Mouse (Mus musculus): Measurements from ENCODE around the gene Btn2a2.

DNA sequence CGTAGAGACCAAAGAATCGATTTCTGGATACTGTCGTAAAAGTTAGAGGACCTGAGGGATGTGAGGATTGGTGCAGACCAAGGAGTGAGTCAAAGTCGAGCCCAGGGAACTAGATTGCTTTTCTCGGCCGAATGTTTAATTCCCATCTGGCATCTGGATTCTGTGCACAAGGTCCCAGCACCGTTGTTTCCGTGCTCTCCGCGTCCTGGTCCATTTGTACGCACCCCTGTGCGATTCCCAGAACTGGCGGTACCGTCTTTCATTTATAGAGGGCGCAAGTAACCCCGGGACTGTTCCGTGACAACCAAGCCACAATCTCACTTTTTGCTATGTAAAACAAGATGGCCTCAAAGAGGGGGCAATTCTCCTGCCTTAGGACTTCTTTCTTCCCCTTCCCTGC lies 57.9 kb downstream of the Btn2a2 start:
- no peak for TF ChIP-seq POLR2AphosphoS2 (IDR thresholded peaks at IDR 0.05; ENCODE audit: low read depth, low read length)
- TF ChIP-seq SMC3 (IDR thresholded peaks at IDR 0.05; ENCODE audit: low read depth, low read length), result no peak
- TF ChIP-seq RCOR1 (conservative IDR thresholded peaks at IDR 0.05; ENCODE audit: low read depth, low read length), result no peak
- no peak for TF ChIP-seq MAX (IDR thresholded peaks at IDR 0.05; ENCODE audit: low read length)
- TF ChIP-seq ZNF384 (IDR thresholded peaks at IDR 0.05; ENCODE audit: low read depth, low read length), result no peak
- no peak for TF ChIP-seq MAZ (IDR thresholded peaks at IDR 0.05; ENCODE audit: low read depth, low read length)
- TF ChIP-seq CTCF (conservative IDR thresholded peaks at IDR 0.05 in 1 of 2, IDR thresholded peaks at IDR 0.05 in 1 of 2; ENCODE audit: low read depth in 2 of 2, low read length in 2 of 2), result 0 out of 4 replicates have a peak, but pooled peaks of 1 of the 2 experiments have one; percentile 12
- TF ChIP-seq TBP (conservative IDR thresholded peaks at IDR 0.05; ENCODE audit: low read depth, low read length), result peak; percentile 60; the same call in 1 of the 2 replicates
- no peak for TF ChIP-seq USF2 (conservative IDR thresholded peaks at IDR 0.05; ENCODE audit: low read depth, low read length)
- TF ChIP-seq TCF12 (IDR thresholded peaks at IDR 0.05; ENCODE audit: low read depth, low read length), result no peak
- peak; percentile 58; the same call in 1 of the 2 replicates for TF ChIP-seq POLR2A (IDR thresholded peaks at IDR 0.05; ENCODE audit: low read depth, low read length)
- no peak for TF ChIP-seq RAD21 (IDR thresholded peaks at IDR 0.05; ENCODE audit: low read depth, low read length)
- no peak for TF ChIP-seq E2F4 (IDR thresholded peaks at IDR 0.05; ENCODE audit: insufficient replicate concordance, low read depth, low read length)
- no peak for TF ChIP-seq SIN3A (IDR thresholded peaks at IDR 0.05; ENCODE audit: low read length)
